Mouse (Mus musculus) stomach, postnatal 0 days (tissue): ENCODE data around the gene Kndc1.

Experiments
- CTCF ChIP-seq: IDR thresholded peaks from 2 replicates; pipeline ENCODE4 v1.5.1; 2016; ENCODE audit warnings: antibody characterized with exemption, low read depth, mild to moderate bottlenecking, moderate library complexity
- EP300 ChIP-seq: optimal IDR thresholded peaks from 2 replicates; pipeline ENCODE3; 2016; ENCODE audit warnings: antibody characterized with exemption

DNA sequence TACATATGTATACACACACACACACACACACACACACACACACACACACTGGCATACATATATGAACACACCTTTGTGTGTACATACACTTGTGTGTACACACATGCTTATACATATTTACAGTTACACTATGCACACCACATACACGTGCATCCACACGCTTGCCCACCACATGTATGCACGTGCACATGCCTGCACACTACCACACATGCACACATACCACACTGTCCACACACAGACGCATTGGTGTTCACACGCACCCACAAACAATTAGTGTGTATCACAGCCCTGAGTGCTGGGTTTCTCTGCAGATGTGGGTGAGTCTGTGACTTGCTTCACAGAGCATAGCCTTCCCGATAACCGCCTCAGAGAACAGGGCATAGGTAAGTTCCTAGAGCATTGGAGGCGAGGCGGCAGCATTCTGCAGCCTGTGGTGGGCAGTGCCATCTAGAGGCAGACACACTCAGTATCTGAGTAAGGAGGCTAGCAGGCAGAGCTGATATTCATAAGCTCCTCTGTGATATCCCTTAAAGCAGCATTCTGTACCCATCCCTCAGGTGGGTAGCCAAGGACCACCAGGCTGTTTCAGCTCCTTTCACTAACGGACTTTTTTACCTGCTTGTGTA is 17.2 kb upstream of the Kndc1 start:
- TF ChIP-seq CTCF (peak; percentile 79), EP300 (no peak)
